Mouse (Mus musculus) heart, embryonic 14.5 days (tissue): ENCODE results near the gene Dnah5. TPM values are rescaled to one million over a fixed set of nuclear protein-coding genes. Genes with fewer than 3 reads are reported as not detected.
"Not testable (repeated sequence)": the region's sequence is repeated elsewhere in the genome, so short reads cannot be mapped to it uniquely, and the experiment has no call there.

ENCODE experiments used
- ATAC-seq: fragments of 200-750 bp; cut with Nextera tagmentation; 2 replicates; pipeline ENCODE4 v1.8.0; 2017; ENCODE audit warnings: low read depth, moderate TSS enrichment; ENCODE audit not compliant: insufficient number of reproducible peaks, insufficient read depth, low FRiP score
- H3K27ac ChIP-seq, 2 experiments: fragments of 200-500 bp in 1 of 2; fragments of 300-500 bp in 1 of 2; sonication (generic) in 1 of 2; replicated peaks in 1 of 2; 2 replicates each; pipeline ENCODE4 v1.5.1; 2012 to 2014; ENCODE audit warnings: low read depth in 2 of 2, low read length in 2 of 2, control low read depth in 1 of 2, mild to moderate bottlenecking in 1 of 2, mixed read lengths in 1 of 2; ENCODE audit not compliant: control insufficient read depth in 1 of 2, insufficient read depth in 1 of 2
- H3K27me3 ChIP-seq: fragments of 300-500 bp; sonication (generic); 2 replicates; pipeline ENCODE4 v1.6.1; 2014; ENCODE audit warnings: mild to moderate bottlenecking, low read length, control low read depth; ENCODE audit not compliant: control insufficient read depth, insufficient read depth
- H3K36me3 ChIP-seq: fragments of 300-500 bp; sonication (generic); 2 replicates; pipeline ENCODE4 v1.6.1; 2014; ENCODE audit warnings: mild to moderate bottlenecking, control low read depth, low read length, mixed read lengths; ENCODE audit not compliant: control insufficient read depth, insufficient read depth
- H3K4me1 ChIP-seq, 2 experiments: fragments of 200-500 bp in 1 of 2; fragments of 300-500 bp in 1 of 2; sonication (generic) in 1 of 2; 2 replicates each; pipeline ENCODE4 v1.6.1; 2012 to 2014; ENCODE audit warnings: low read length in 2 of 2, control low read depth in 1 of 2, mixed read lengths in 1 of 2; ENCODE audit not compliant: control insufficient read depth in 2 of 2, insufficient read depth in 2 of 2
- H3K4me2 ChIP-seq: fragments of 300-500 bp; sonication (generic); 2 replicates; pipeline ENCODE4 v1.6.1; 2014; ENCODE audit warnings: mild to moderate bottlenecking, low read length
- H3K4me3 ChIP-seq, 2 experiments: fragments of 200-500 bp in 1 of 2; fragments of 300-500 bp in 1 of 2; sonication (generic) in 1 of 2; 2 replicates each; pipeline ENCODE4 v1.5.1; 2012 to 2014; ENCODE audit warnings: low read length in 2 of 2, mild to moderate bottlenecking in 2 of 2, control low read depth in 1 of 2, low read depth in 1 of 2, moderate library complexity in 1 of 2; ENCODE audit not compliant: control insufficient read depth in 1 of 2, insufficient read depth in 1 of 2
- H3K9ac ChIP-seq: fragments of 300-500 bp; sonication (generic); 2 replicates; pipeline ENCODE4 v1.6.1; 2014; ENCODE audit warnings: mild to moderate bottlenecking, low read length
- H3K9me3 ChIP-seq: fragments of 300-500 bp; sonication (generic); 2 replicates; pipeline ENCODE4 v1.6.1; 2016; ENCODE audit warnings: low read length, control low read depth; ENCODE audit not compliant: control insufficient read depth
- WGBS: fragments of 180-500 bp; shearing (Covaris S2); extraction: QIAGEN DNeasy Blood & Tissue Kit; methylation state at CpG from one replicate; pipeline ENCODE4 v1.1.7; 2014; 5-methylcytosine and 5-hydroxymethylcytosine counted together
- polyA plus RNA-seq: library from polyadenylated mRNA; unstranded; fragments of >200 nt; fragmentation: Nextera tagmentation; extraction: Ambion mirVana; gene quantifications from 2 replicates; pipeline ENCODE4 v1.2.1, GENCODE M21; 2014

Gene Dnah5
- polyA plus RNA-seq, 1 experiment from 2014 or later, result not detected

DNA sequence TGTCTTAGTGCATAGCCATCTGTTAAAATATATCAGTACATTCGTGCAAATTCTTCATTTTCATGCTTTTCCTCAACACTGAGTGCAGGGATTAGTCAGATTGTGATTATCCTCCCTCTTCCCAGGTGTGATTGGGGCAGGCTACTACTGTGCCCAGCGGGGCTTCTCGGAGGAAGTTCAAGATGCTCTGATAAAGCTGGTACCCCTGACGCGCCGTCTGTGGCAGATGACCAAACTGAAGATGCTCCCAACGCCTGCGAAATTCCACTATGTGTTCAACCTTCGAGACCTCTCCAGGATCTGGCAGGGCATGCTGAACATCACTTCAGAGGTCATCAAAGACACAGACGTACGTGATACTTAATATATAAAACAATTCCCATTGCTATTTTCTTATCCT lies 164.0 kb downstream of the Dnah5 start:
- no peak overlapping the region for H3K9ac ChIP-seq
- no peak overlapping the region for H3K4me2 ChIP-seq
- H3K4me3 ChIP-seq, result no peak overlapping the region
- no peaks in the 10 kb centered on the region for H3K9me3 ChIP-seq
- no peaks in the 10 kb centered on the region for H3K4me1 ChIP-seq
- 53% methylated on average over 11 of the region's 11 CpGs for WGBS
- H3K36me3 ChIP-seq, result no peaks in the 10 kb centered on the region
- no peaks in the 10 kb centered on the region for H3K27me3 ChIP-seq
- ATAC-seq, result no peak
- H3K27ac ChIP-seq, result no peak overlapping the region

DNA sequence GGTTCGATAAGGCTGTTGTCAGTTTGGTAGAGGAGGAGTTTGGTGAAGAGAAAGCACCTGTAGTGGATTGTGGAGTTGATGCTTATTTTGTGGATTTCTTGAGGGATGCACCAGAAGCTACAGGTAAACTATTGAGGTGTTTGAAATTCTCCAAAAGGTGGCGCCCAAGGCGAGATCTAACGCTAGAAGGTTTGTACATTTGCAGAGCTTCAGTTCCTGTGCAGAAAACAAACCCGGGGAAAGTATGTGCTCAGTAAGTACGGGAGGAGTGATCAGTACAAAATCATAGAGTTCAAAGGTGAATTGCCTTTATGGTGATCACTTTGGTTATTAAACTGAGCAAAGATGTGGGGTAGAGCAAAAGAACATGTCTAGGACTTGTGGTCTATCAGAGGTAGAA lies 166.9 kb downstream of the Dnah5 start:
- Histone ChIP-seq H3K27ac (no peak overlapping the region), H3K4me2 (no peak overlapping the region), H3K9ac (no peak overlapping the region), H3K27me3 (no peaks in the 10 kb centered on the region), H3K4me1 (no peaks in the 10 kb centered on the region), H3K36me3 (no peaks in the 10 kb centered on the region), H3K4me3 (no peak overlapping the region), H3K9me3 (no peaks in the 10 kb centered on the region)
- 79% methylated on average over 6 of the region's 6 CpGs for WGBS
- no peak for ATAC-seq

DNA sequence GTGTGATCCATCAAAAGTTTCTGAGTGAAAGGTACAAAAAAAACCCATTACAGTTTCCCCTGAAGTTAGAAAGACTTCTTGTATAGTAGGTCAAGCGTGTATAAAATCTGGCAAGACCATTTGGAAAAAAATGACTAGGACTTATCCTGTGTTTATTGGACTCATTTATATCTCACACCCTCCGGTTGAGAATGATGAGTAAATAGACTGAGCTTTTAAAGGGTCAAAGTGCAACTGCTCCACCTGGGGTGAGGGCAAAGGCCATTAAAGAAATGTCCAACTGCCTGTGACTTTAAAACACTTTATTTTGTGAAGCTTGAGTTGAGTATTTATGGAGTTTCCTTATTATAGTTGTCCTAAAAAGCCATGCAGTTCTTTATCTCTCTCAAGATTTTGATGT lies 168.0 kb downstream of the Dnah5 start:
- WGBS, result 72% methylated on average over 2 of the region's 2 CpGs

DNA sequence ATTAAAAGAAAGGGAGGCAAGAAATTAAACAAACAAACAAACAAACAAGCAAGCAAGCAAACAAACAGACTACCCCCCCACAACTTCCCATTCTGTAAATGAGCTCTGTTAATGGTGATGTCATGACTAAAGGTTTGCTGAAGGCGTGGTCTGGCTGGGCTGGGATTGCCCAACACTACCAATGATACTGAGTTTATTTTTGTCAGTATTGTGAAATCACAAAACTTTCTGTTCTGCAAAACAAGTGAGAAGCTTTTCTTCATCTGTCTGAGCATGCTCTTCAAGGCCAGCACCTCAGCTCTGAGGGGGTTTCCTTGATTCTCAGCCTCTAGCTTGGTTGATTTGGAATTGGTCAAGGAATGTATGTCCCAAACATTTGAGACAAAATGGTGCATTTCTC lies 170.8 kb downstream of the Dnah5 start:
- H3K4me2 ChIP-seq, result no peak overlapping the region
- H3K4me1 ChIP-seq, result no peaks in the 10 kb centered on the region
- no peak overlapping the region for H3K9ac ChIP-seq
- H3K27ac ChIP-seq, result no peak overlapping the region
- no peak overlapping the region for H3K4me3 ChIP-seq
- no peaks in the 10 kb centered on the region for H3K36me3 ChIP-seq
- H3K9me3 ChIP-seq, result no peaks in the 10 kb centered on the region
- ATAC-seq, result no peak
- H3K27me3 ChIP-seq, result no peaks in the 10 kb centered on the region
- 89% methylated on average over 1 of the region's 1 CpGs for WGBS

More for the DNA sequence above, 168.0 kb downstream of the Dnah5 start:
- H3K4me3 ChIP-seq, result no peak overlapping the region
- H3K4me2 ChIP-seq, result no peak overlapping the region
- ATAC-seq, result no peak
- no peak overlapping the region for H3K9ac ChIP-seq
- no peaks in the 10 kb centered on the region for H3K9me3 ChIP-seq
- no peaks in the 10 kb centered on the region for H3K4me1 ChIP-seq
- no peak overlapping the region for H3K27ac ChIP-seq
- no peaks in the 10 kb centered on the region for H3K36me3 ChIP-seq
- no peaks in the 10 kb centered on the region for H3K27me3 ChIP-seq

DNA sequence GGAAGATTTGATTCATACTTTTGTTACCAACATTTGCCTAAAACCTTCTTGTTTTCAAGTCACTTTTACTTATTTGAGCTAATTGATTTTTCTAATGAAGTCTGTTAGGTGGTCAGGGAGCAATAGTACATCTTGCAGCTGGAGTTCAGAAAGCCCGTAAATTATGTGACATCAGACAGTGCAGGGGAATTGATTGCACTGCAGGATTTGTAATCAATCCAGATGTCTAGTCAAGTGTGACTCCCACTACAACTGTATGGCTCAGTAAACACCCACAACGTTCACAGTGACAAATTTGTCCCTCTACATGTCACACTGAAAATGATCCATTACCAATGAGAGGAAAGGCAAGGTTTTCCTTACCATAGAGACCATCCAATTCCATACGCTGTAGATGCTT lies 177.4 kb downstream of the Dnah5 start:
- ATAC-seq, result no peak
- H3K36me3 ChIP-seq, result no peaks in the 10 kb centered on the region
- H3K27ac ChIP-seq, result no peak overlapping the region
- H3K9ac ChIP-seq, result no peak overlapping the region
- no peaks in the 10 kb centered on the region; the same call in 1 of the 2 replicates for H3K27me3 ChIP-seq
- WGBS, result 75% methylated on average over 3 of the region's 3 CpGs
- H3K4me1 ChIP-seq, result no peaks in the 10 kb centered on the region
- no peak overlapping the region for H3K4me3 ChIP-seq
- H3K9me3 ChIP-seq, result no peaks in the 10 kb centered on the region
- no peak overlapping the region for H3K4me2 ChIP-seq

DNA sequence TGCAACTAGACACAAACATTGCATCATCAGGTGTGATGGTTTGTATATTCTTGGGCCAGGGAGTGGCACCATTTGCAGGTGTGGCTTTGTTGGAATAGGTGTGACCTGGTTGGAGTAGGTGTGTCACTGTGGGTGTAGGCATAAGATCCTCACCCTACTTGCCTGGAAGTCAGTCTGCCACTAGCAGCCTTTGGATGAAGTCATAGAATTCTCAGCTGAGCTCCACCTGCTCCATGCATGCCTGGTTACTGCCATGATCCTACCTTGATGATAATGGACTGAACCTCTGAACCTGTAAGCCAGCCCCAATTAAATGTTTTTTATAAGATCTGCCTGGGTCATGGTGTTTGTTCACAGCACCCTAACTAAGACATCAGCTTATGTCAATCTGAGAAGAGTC lies 190.2 kb downstream of the Dnah5 start:
- H3K36me3 ChIP-seq, H3K4me1 ChIP-seq, H3K27ac ChIP-seq, H3K4me2 ChIP-seq, H3K9ac ChIP-seq, H3K9me3 ChIP-seq, ATAC-seq, H3K4me3 ChIP-seq, H3K27me3 ChIP-seq: not testable (repeated sequence)

DNA sequence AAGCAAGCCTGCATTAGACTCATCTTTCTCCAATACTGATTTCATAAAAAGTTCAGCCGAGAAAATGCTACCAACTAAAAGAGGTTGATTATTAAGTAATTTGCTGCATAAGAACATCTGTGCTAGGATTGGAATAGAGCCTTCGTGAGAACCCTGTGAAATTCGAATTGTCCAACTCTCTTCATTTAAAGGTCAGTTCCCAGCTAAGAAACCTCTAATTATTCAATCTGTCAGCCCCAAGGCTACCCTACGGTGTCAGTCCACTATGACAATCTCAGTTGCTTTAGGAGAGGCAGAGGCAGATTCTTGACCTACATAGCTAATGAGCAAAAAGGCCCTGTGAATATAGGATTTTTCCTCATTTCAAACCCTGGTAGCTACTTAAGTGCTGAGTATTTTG lies 191.9 kb downstream of the Dnah5 start:
- no peak for ATAC-seq
- Histone ChIP-seq H3K9ac (no peak overlapping the region), H3K36me3 (no peaks in the 10 kb centered on the region), H3K27ac (no peak overlapping the region), H3K4me3 (no peak overlapping the region), H3K9me3 (no peaks in the 10 kb centered on the region), H3K4me2 (no peak overlapping the region), H3K27me3 (no peaks in the 10 kb centered on the region), H3K4me1 (no peaks in the 10 kb centered on the region)
- 78% methylated on average over 4 of the region's 4 CpGs for WGBS

DNA sequence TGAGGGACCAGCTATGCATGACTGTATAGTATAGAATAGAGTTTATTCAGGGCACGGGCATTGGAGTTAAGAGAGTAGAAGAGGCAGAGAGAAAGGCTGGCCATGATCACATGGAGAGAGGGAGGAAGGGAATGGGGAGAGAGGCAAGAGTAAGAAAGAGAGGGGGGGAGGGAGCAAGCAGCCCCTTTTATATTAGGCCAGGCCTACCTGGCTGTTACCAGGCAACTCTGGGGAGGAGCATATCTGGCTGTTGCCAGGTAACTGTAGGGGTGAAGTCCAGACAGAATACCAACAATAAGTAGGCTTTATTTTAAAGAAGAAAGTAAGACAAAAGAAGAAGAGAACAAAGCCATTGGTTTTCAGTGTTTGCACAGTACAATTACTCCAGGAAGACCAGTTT lies 194.9 kb downstream of the Dnah5 start:
- 56% methylated on average over 1 of the region's 1 CpGs for WGBS

More for the DNA sequence above, 194.9 kb downstream of the Dnah5 start:
- Histone ChIP-seq H3K27me3 (no peaks in the 10 kb centered on the region), H3K4me3 (no peak overlapping the region), H3K9ac (no peak overlapping the region), H3K27ac (no peak overlapping the region), H3K9me3 (no peaks in the 10 kb centered on the region), H3K36me3 (no peaks in the 10 kb centered on the region), H3K4me1 (no peaks in the 10 kb centered on the region), H3K4me2 (no peak overlapping the region)
- ATAC-seq, result no peak
